Mouse (Mus musculus): ENCODE results near the gene Rasl11a. TPM values are rescaled to one million over a fixed set of nuclear protein-coding genes. Genes with fewer than 3 reads are reported as not detected.

Rasl11a gene
- polyA plus RNA-seq, 1 experiment from 2014 or later: 14.6 TPM

DNA sequence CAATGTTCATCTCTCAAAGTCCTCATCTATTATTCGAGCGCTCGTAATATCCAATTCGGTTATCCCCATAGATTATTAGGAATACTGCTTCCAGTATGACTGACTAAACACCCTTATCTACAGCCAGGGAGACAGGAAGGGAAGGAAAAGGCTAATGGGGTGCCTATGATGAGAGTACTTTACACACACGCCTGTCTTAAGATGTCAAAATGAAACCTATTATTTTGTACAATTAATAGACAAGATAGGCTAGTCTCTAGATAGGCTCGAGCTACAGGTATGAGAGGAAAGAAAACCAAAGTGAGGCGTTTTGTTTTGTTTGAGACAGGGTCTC lies 12.5 kb upstream of the Rasl11a start:
- H3K27ac ChIP-seq: peak overlapping the region; percentile 85
- H3K27me3 ChIP-seq: no peaks in the 10 kb centered on the region
- 53% methylated on average over 7 of the region's 7 CpGs for WGBS
- no peaks in the 10 kb centered on the region for H3K9me3 ChIP-seq
- no peak for ATAC-seq (ENCODE audit: insufficient number of reproducible peaks, insufficient read depth, low FRiP score, low TSS enrichment, low read depth)
- peak overlapping the region; percentile 79 for H3K4me2 ChIP-seq
- peak overlapping the region; percentile 94 for H3K4me3 ChIP-seq
- H3K4me1 ChIP-seq: peaks cover 15% of the 10 kb centered on the region
- H3K36me3 ChIP-seq: peaks cover 34% of the 10 kb centered on the region
- peak overlapping the region; percentile 98 for H3K9ac ChIP-seq

DNA sequence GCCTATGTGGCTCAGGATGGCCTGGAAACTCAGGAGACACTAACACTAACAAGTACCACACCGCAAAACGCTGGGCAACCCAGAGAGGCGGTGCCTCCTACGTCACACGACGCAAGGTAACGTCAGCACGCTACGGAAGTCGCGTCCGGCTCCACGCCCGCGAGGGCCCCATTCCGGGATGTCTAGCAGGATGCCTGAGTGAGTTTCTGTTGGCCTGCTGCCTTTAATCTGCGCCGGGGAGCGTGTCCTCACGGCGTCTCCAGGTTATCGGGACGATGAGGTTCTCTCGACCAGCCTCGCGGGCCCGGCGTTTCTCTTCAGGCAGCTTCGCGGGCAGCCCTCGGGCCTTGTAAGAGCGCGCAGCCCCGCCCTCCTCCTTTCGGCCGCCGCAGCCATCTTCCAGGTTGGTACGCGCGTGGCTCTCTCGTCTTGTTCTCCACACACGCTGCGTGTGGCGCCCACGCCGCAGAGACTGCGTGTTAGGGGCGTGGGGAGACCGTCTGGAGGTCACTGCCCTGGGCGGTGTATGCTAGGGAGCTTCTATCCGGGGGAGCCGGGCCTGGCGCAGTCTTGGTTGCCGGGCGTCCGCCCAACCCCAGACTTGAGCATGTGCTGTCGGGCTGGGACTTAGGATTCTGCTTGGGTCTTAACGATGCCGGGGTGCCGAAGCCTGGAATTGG lies 12.0 kb upstream of the Rasl11a start, which contains the start of gene Rpl21:
Gene Rpl21 (plus strand): TSS at position 122 of the 680 bp plus-strand sequence.
- H3K27me3 ChIP-seq: no peaks in the 10 kb centered on the region
- peaks cover 15% of the 10 kb centered on the region for H3K4me1 ChIP-seq
- peak; percentile 98 for ATAC-seq (ENCODE audit: insufficient number of reproducible peaks, insufficient read depth, low FRiP score, low TSS enrichment, low read depth)
- H3K9me3 ChIP-seq: no peaks in the 10 kb centered on the region
- peaks cover 39% of the 10 kb centered on the region for H3K36me3 ChIP-seq
- H3K4me2 ChIP-seq: peak within 1 kb of the TSS; percentile 79
- peak within 1 kb of the TSS; percentile 94 for H3K4me3 ChIP-seq
- under 1% methylated on average over 60 of the region's 60 CpGs for WGBS
- peak within 1 kb of the TSS; percentile 98 for H3K9ac ChIP-seq
- H3K27ac ChIP-seq: peak within 1 kb of the TSS; percentile 85

GRCm38 (mm10) chr5:146833673-146834201 lies 11.1 kb upstream of the Rasl11a start:
- H3K27ac ChIP-seq: peak overlapping the region; percentile 85
- 21% methylated on average over 8 of the region's 8 CpGs for WGBS
- no peak for ATAC-seq (ENCODE audit: insufficient number of reproducible peaks, insufficient read depth, low FRiP score, low TSS enrichment, low read depth)

GRCm38 (mm10) chr5:146834959-146835358 lies 9.9 kb upstream of the Rasl11a start:
- H3K36me3 ChIP-seq: peaks cover 50% of the 10 kb centered on the region
- H3K9ac ChIP-seq: peak overlapping the region; percentile 98; the same call in 1 of the 2 replicates
- no peak overlapping the region for H3K27ac ChIP-seq
- WGBS: 89% methylated on average over 8 of the region's 8 CpGs
- H3K9me3 ChIP-seq: no peaks in the 10 kb centered on the region
- H3K27me3 ChIP-seq: no peaks in the 10 kb centered on the region
- ATAC-seq (ENCODE audit: insufficient number of reproducible peaks, insufficient read depth, low FRiP score, low TSS enrichment, low read depth): no peak
- no peak overlapping the region; the same call in 1 of the 2 replicates for H3K4me3 ChIP-seq
- H3K4me2 ChIP-seq: no peak overlapping the region
- H3K4me1 ChIP-seq: peaks cover 15% of the 10 kb centered on the region

More at GRCm38 (mm10) chr5:146833673-146834201, 11.1 kb upstream of the Rasl11a start:
- Histone ChIP-seq H3K27me3 (no peaks in the 10 kb centered on the region), H3K4me3 (peak overlapping the region; percentile 94), H3K9me3 (no peaks in the 10 kb centered on the region), H3K36me3 (peaks cover 47% of the 10 kb centered on the region), H3K4me2 (peak overlapping the region; percentile 79), H3K4me1 (peaks cover 15% of the 10 kb centered on the region), H3K9ac (peak overlapping the region; percentile 98)

- Histone ChIP-seq H3K4me1 (peaks cover 15% of the 10 kb centered on the region), H3K4me3 (no peak overlapping the region), H3K9me3 (no peaks in the 10 kb centered on the region), H3K36me3 (peaks cover 53% of the 10 kb centered on the region), H3K9ac (no peak overlapping the region), H3K27ac (no peak overlapping the region), H3K27me3 (no peaks in the 10 kb centered on the region), H3K4me2 (no peak overlapping the region)
- ATAC-seq (ENCODE audit: insufficient number of reproducible peaks, insufficient read depth, low FRiP score, low TSS enrichment, low read depth): no peak
- 64% methylated on average over 7 of the region's 7 CpGs for WGBS
Observed at GRCm38 (mm10) chr5:146837967-146838720, 6.7 kb upstream of the Rasl11a start.

- Histone ChIP-seq H3K36me3 (peaks cover 53% of the 10 kb centered on the region), H3K4me2 (no peak overlapping the region), H3K4me1 (peaks cover 11% of the 10 kb centered on the region), H3K9me3 (no peaks in the 10 kb centered on the region), H3K27me3 (no peaks in the 10 kb centered on the region), H3K27ac (no peak overlapping the region), H3K4me3 (no peak overlapping the region), H3K9ac (no peak overlapping the region)
- no peak for ATAC-seq (ENCODE audit: insufficient number of reproducible peaks, insufficient read depth, low FRiP score, low TSS enrichment, low read depth)
- 54% methylated on average over 12 of the region's 12 CpGs for WGBS
Observed at GRCm38 (mm10) chr5:146838836-146839648, 5.8 kb upstream of the Rasl11a start.

DNA sequence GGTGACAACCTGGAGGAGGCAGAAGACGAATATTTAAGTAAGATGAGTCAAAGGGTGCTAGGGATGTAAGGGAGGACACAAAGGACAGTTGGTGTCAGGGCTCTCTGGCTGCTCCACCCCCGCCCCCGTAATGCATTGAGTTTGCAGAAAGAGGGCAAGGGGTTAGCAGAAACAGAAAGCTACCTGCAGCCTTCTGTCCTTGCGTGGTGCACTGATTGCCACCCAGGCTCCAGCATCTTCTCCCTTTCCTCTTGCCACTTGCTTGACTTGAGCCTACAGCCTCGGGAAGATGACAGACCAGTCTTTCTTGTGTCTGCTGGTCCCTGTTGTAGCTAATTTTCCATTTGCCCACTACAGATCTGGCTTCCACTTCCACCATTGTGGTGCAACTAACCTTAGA lies 5.1 kb upstream of the Rasl11a start:
- H3K27me3 ChIP-seq: no peaks in the 10 kb centered on the region
- no peak overlapping the region for H3K4me3 ChIP-seq
- WGBS: 68% methylated on average over 5 of the region's 5 CpGs
- peaks cover 7% of the 10 kb centered on the region; the same call in 1 of the 2 replicates for H3K4me1 ChIP-seq
- no peak overlapping the region for H3K27ac ChIP-seq
- no peak for ATAC-seq (ENCODE audit: insufficient number of reproducible peaks, insufficient read depth, low FRiP score, low TSS enrichment, low read depth)
- peaks cover 46% of the 10 kb centered on the region for H3K36me3 ChIP-seq
- H3K9ac ChIP-seq: no peak overlapping the region
- H3K4me2 ChIP-seq: no peak overlapping the region
- no peaks in the 10 kb centered on the region for H3K9me3 ChIP-seq

DNA sequence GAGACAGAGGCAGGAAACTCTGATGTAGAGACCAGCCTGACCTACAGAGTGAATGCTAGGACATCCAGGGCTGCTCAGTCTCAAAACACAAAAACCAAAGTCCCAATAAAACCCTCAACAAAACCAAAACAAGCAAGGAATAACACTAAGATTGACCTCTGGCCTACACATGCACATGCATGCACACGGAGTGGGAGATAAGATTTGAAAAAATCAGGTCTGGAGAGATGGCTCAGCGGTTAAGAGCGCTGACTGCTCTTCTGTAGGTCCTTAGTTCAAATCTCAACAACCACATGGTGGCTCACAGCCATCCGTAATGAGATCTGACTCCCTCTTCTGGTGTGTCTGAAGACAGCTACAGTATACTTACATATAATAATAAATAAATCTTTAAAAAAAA lies 4.4 kb upstream of the Rasl11a start:
- Histone ChIP-seq H3K4me1 (0 out of 2 replicates have a peak, but pooled peaks cover 7% of the 10 kb centered on the region), H3K4me2 (no peak overlapping the region), H3K9me3 (no peaks in the 10 kb centered on the region), H3K9ac (no peak overlapping the region), H3K27ac (no peak overlapping the region), H3K4me3 (no peak overlapping the region), H3K27me3 (no peaks in the 10 kb centered on the region), H3K36me3 (peaks cover 39% of the 10 kb centered on the region)
- no peak for ATAC-seq (ENCODE audit: insufficient number of reproducible peaks, insufficient read depth, low FRiP score, low TSS enrichment, low read depth)
- 87% methylated on average over 4 of the region's 4 CpGs for WGBS

DNA sequence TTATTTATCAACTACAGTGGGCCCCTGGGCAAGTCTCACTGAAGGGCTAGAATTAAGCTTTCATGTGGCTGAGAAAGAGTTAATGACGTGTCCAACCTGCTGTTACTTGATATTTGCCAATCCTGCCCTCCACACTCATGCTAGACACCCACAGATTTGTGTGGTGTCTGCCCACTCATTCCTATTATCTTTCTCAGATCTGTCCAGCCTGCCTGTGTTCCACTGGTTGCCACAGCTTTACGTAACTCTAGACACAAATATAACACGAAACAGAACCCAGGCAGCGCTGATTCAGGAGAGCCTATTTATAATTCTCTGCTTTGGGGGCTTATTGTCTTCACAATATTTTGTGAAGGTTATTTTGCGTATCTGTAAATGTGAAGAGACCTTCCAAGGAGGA lies 3.6 kb upstream of the Rasl11a start:
- Histone ChIP-seq H3K4me1 (peaks cover 15% of the 10 kb centered on the region), H3K27me3 (no peaks in the 10 kb centered on the region), H3K36me3 (peaks cover 30% of the 10 kb centered on the region), H3K9ac (0 out of 2 replicates have a peak overlapping the region, but pooled peaks have one; percentile 21), H3K4me2 (no peak overlapping the region), H3K4me3 (no peak overlapping the region), H3K9me3 (no peaks in the 10 kb centered on the region), H3K27ac (no peak overlapping the region)
- WGBS: 55% methylated on average over 5 of the region's 5 CpGs
- no peak for ATAC-seq (ENCODE audit: insufficient number of reproducible peaks, insufficient read depth, low FRiP score, low TSS enrichment, low read depth)

DNA sequence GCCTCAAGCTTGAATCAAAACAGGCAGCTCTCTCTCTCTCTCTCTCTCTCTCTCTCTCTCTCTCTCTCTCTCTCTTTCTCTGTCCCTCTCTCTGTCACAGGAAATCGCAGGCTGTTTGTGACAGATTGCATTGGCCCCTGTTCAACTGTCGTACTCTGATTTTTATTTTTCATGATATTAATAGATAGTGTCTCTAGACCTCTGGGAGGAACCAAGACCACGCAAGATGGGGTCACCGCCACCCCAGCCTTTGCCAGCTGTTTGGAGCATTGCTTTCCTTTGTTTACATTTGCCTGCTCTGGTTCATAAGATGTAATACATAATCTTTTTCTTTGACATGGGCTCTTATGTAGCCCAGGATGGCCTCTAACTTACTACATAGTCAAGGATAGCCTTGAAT lies 2.9 kb upstream of the Rasl11a start:
- H3K4me3 ChIP-seq: no peak overlapping the region
- ATAC-seq (ENCODE audit: insufficient number of reproducible peaks, insufficient read depth, low FRiP score, low TSS enrichment, low read depth): no peak
- no peaks in the 10 kb centered on the region for H3K27me3 ChIP-seq
- WGBS: 90% methylated on average over 4 of the region's 4 CpGs
- H3K4me1 ChIP-seq: peaks cover 21% of the 10 kb centered on the region
- no peaks in the 10 kb centered on the region for H3K9me3 ChIP-seq
- H3K4me2 ChIP-seq: no peak overlapping the region
- H3K9ac ChIP-seq: no peak overlapping the region
- H3K27ac ChIP-seq: no peak overlapping the region
- H3K36me3 ChIP-seq: peaks cover 24% of the 10 kb centered on the region

GRCm38 (mm10) chr5:146844301-146844941 lies 450 bp upstream of the Rasl11a start:
- Histone ChIP-seq H3K27me3 (no peaks in the 10 kb centered on the region), H3K27ac (peak overlapping the region; percentile 55; the same call in 1 of the 2 replicates), H3K4me3 (peak overlapping the region; percentile 66), H3K9ac (peak overlapping the region; percentile 75), H3K4me1 (peaks cover 24% of the 10 kb centered on the region), H3K4me2 (peak overlapping the region; percentile 98), H3K9me3 (no peaks in the 10 kb centered on the region), H3K36me3 (peaks cover 3% of the 10 kb centered on the region; the same call in 1 of the 2 replicates)
- ATAC-seq (ENCODE audit: insufficient number of reproducible peaks, insufficient read depth, low FRiP score, low TSS enrichment, low read depth): no peak
- WGBS: 3% methylated on average over 6 of the region's 6 CpGs
